Mouse (Mus musculus) intestine, embryonic 15.5 days (tissue): ENCODE measurements around the gene Taf9. TPM values are rescaled to one million over a fixed set of nuclear protein-coding genes. Genes with fewer than 3 reads are reported as not detected.
A peak's percentile ranks its signal among the peaks of the same experiment; 100 is the strongest.

Source experiments
- ATAC-seq: fragments of 200-750 bp; cut with Nextera tagmentation; 2 replicates; pipeline ENCODE4 v1.8.0; 2017; ENCODE audit warnings: moderate TSS enrichment, moderate library complexity
- H3K27ac ChIP-seq: fragments of 300-500 bp; sonication (generic); 2 replicates; pipeline ENCODE4 v1.5.1; 2015; ENCODE audit warnings: mild to moderate bottlenecking, inconsistent platforms
- H3K27me3 ChIP-seq: fragments of 300-500 bp; sonication (generic); replicated peaks from 2 replicates; pipeline ENCODE4 v1.6.1; 2015; ENCODE audit warnings: inconsistent platforms
- H3K36me3 ChIP-seq: fragments of 300-500 bp; sonication (generic); 2 replicates; pipeline ENCODE4 v1.6.1; 2015; ENCODE audit warnings: inconsistent platforms
- H3K4me1 ChIP-seq: fragments of 300-500 bp; sonication (generic); replicated peaks from 2 replicates; pipeline ENCODE4 v1.6.1; 2015; ENCODE audit warnings: inconsistent platforms
- H3K4me2 ChIP-seq: fragments of 300-500 bp; sonication (generic); replicated peaks from 2 replicates; pipeline ENCODE4 v1.6.1; 2015; ENCODE audit warnings: mild to moderate bottlenecking, inconsistent platforms
- H3K4me3 ChIP-seq: fragments of 300-500 bp; sonication (generic); replicated peaks from 2 replicates; pipeline ENCODE4 v1.5.1; 2015; ENCODE audit warnings: inconsistent platforms
- H3K9ac ChIP-seq: fragments of 300-500 bp; sonication (generic); 2 replicates; pipeline ENCODE4 v1.6.1; 2015; ENCODE audit warnings: inconsistent platforms
- H3K9me3 ChIP-seq: fragments of 300-500 bp; sonication (generic); 2 replicates; pipeline ENCODE4 v1.6.1; 2016; ENCODE audit warnings: inconsistent platforms
- WGBS: fragments of 180-500 bp; shearing (Covaris S2); methylation state at CpG from one replicate; pipeline ENCODE4 v1.1.7; 2015; 5-methylcytosine and 5-hydroxymethylcytosine counted together
- polyA plus RNA-seq: library from polyadenylated mRNA; unstranded; fragments of >200 nt; fragmentation: Nextera tagmentation; extraction: Ambion mirVana; gene quantifications from 2 replicates; pipeline ENCODE4 v1.2.1, GENCODE M21; 2015

Taf9 gene
- 5.7 and 9.1 TPM in 2 replicates for polyA plus RNA-seq

- Histone ChIP-seq H3K9ac (peak within 1 kb of the TSS; percentile 86), H3K4me3 (peak within 1 kb of the TSS; percentile 88), H3K36me3 (no peaks in the 10 kb centered on the region), H3K9me3 (no peaks in the 10 kb centered on the region), H3K4me2 (peak within 1 kb of the TSS; percentile 77), H3K4me1 (peaks cover 4% of the 10 kb centered on the region; the same call in 1 of the 2 replicates), H3K27me3 (no peaks in the 10 kb centered on the region), H3K27ac (peak within 1 kb of the TSS; percentile 95)
- WGBS: under 1% methylated on average over 56 of the region's 63 CpGs
- peak; percentile 78 for ATAC-seq
These were observed at the start of gene Taf9 for GRCm38 (mm10) chr13:100651439-100652186. TSS of gene Taf9 (plus strand) at chr13:100651579.

- no peaks in the 10 kb centered on the region for H3K4me1 ChIP-seq
- H3K9ac ChIP-seq: no peak overlapping the region
- ATAC-seq: peak; percentile 89
- 49% methylated on average over 5 of the region's 5 CpGs for WGBS
- peak overlapping the region; percentile 61 for H3K27ac ChIP-seq
- H3K27me3 ChIP-seq: no peaks in the 10 kb centered on the region
- H3K36me3 ChIP-seq: no peaks in the 10 kb centered on the region
- H3K4me3 ChIP-seq: no peak overlapping the region
- H3K9me3 ChIP-seq: no peaks in the 10 kb centered on the region
- no peak overlapping the region; the same call in 1 of the 2 replicates for H3K4me2 ChIP-seq
These were observed 49.0 kb upstream of the Taf9 start for GRCm38 (mm10) chr13:100602239-100602902.

GRCm38 (mm10) chr13:100603031-100603737 is 48.2 kb upstream of the Taf9 start:
- no peak for ATAC-seq
- H3K9ac ChIP-seq: no peak overlapping the region
- H3K27me3 ChIP-seq: no peaks in the 10 kb centered on the region
- no peaks in the 10 kb centered on the region for H3K36me3 ChIP-seq
- H3K27ac ChIP-seq: no peak overlapping the region; the same call in 1 of the 2 replicates
- no peak overlapping the region for H3K4me2 ChIP-seq
- no peaks in the 10 kb centered on the region for H3K4me1 ChIP-seq
- 87% methylated on average over 10 of the region's 10 CpGs for WGBS
- H3K4me3 ChIP-seq: no peak overlapping the region
- no peaks in the 10 kb centered on the region for H3K9me3 ChIP-seq

- Histone ChIP-seq H3K36me3 (no peaks in the 10 kb centered on the region), H3K4me2 (no peak overlapping the region), H3K9ac (no peak overlapping the region), H3K4me3 (no peak overlapping the region), H3K4me1 (no peaks in the 10 kb centered on the region), H3K9me3 (no peaks in the 10 kb centered on the region), H3K27me3 (no peaks in the 10 kb centered on the region), H3K27ac (no peak overlapping the region)
- WGBS: 91% methylated on average over 11 of the region's 11 CpGs
- ATAC-seq: no peak
These were observed 47.7 kb upstream of the Taf9 start for GRCm38 (mm10) chr13:100603738-100604095.

- ATAC-seq: peak; percentile 65
- 70% methylated on average over 1 of the region's 1 CpGs for WGBS
- H3K27ac ChIP-seq: no peak overlapping the region; the same call in 1 of the 2 replicates
These were observed 45.5 kb upstream of the Taf9 start for GRCm38 (mm10) chr13:100605845-100606244.

GRCm38 (mm10) chr13:100607756-100608155 is 43.6 kb upstream of the Taf9 start:
- no peak overlapping the region for H3K4me3 ChIP-seq
- no peaks in the 10 kb centered on the region for H3K27me3 ChIP-seq
- H3K4me1 ChIP-seq: no peaks in the 10 kb centered on the region
- 87% methylated on average over 8 of the region's 8 CpGs for WGBS
- no peak overlapping the region for H3K4me2 ChIP-seq
- H3K36me3 ChIP-seq: 0 out of 2 replicates have a peak, but pooled peaks cover 4% of the 10 kb centered on the region
- H3K9me3 ChIP-seq: no peaks in the 10 kb centered on the region
- no peak for ATAC-seq
- H3K9ac ChIP-seq: no peak overlapping the region
- H3K27ac ChIP-seq: no peak overlapping the region

More at GRCm38 (mm10) chr13:100605845-100606244, 45.5 kb upstream of the Taf9 start:
- Histone ChIP-seq H3K9me3 (no peaks in the 10 kb centered on the region), H3K27me3 (no peaks in the 10 kb centered on the region), H3K4me3 (no peak overlapping the region), H3K9ac (no peak overlapping the region), H3K4me2 (no peak overlapping the region), H3K4me1 (no peaks in the 10 kb centered on the region), H3K36me3 (no peaks in the 10 kb centered on the region)

GRCm38 (mm10) chr13:100611266-100611665 is 40.1 kb upstream of the Taf9 start:
- WGBS: 93% methylated on average over 13 of the region's 13 CpGs

GRCm38 (mm10) chr13:100612251-100612650 is 39.1 kb upstream of the Taf9 start:
- Histone ChIP-seq H3K36me3 (0 out of 2 replicates have a peak, but pooled peaks cover 4% of the 10 kb centered on the region), H3K4me1 (no peaks in the 10 kb centered on the region), H3K9me3 (no peaks in the 10 kb centered on the region), H3K27me3 (peaks cover 3% of the 10 kb centered on the region; the same call in 1 of the 2 replicates), H3K27ac (no peak overlapping the region), H3K4me2 (no peak overlapping the region), H3K9ac (no peak overlapping the region), H3K4me3 (no peak overlapping the region)
- 96% methylated on average over 10 of the region's 10 CpGs for WGBS
- ATAC-seq: no peak

More at GRCm38 (mm10) chr13:100611266-100611665, 40.1 kb upstream of the Taf9 start:
- no peak for ATAC-seq
- 0 out of 2 replicates have a peak, but pooled peaks cover 4% of the 10 kb centered on the region for H3K36me3 ChIP-seq
- H3K27me3 ChIP-seq: no peaks in the 10 kb centered on the region
- no peak overlapping the region for H3K9ac ChIP-seq
- H3K4me3 ChIP-seq: no peak overlapping the region
- H3K27ac ChIP-seq: no peak overlapping the region
- no peaks in the 10 kb centered on the region for H3K4me1 ChIP-seq
- no peaks in the 10 kb centered on the region for H3K9me3 ChIP-seq
- H3K4me2 ChIP-seq: no peak overlapping the region

GRCm38 (mm10) chr13:100612903-100613302 is 38.5 kb upstream of the Taf9 start:
- no peak overlapping the region for H3K27ac ChIP-seq
- H3K27me3 ChIP-seq: peaks cover 3% of the 10 kb centered on the region; the same call in 1 of the 2 replicates
- H3K4me1 ChIP-seq: no peaks in the 10 kb centered on the region
- no peak for ATAC-seq
- 55% methylated on average over 2 of the region's 2 CpGs for WGBS
- no peak overlapping the region for H3K9ac ChIP-seq
- no peaks in the 10 kb centered on the region for H3K9me3 ChIP-seq
- 0 out of 2 replicates have a peak, but pooled peaks cover 4% of the 10 kb centered on the region for H3K36me3 ChIP-seq
- no peak overlapping the region for H3K4me3 ChIP-seq
- H3K4me2 ChIP-seq: no peak overlapping the region

- Histone ChIP-seq H3K27me3 (peaks cover 3% of the 10 kb centered on the region; the same call in 1 of the 2 replicates), H3K4me1 (no peaks in the 10 kb centered on the region), H3K4me2 (peak within 1 kb of the TSS; percentile 81), H3K9ac (peak within 1 kb of the TSS; percentile 70), H3K36me3 (peaks cover 4% of the 10 kb centered on the region), H3K27ac (peak within 1 kb of the TSS; percentile 87), H3K4me3 (peak within 1 kb of the TSS; percentile 64), H3K9me3 (no peaks in the 10 kb centered on the region)
- WGBS: 3% methylated on average over 67 of the region's 77 CpGs
- peak; percentile 96 for ATAC-seq
These were observed 34.9 kb upstream of the Taf9 start, which contains the start of gene Marveld2 for GRCm38 (mm10) chr13:100616181-100617087. TSS of gene Marveld2 (minus strand) at chr13:100616971.

GRCm38 (mm10) chr13:100617583-100617982 is 33.8 kb upstream of the Taf9 start:
- H3K9me3 ChIP-seq: no peaks in the 10 kb centered on the region
- H3K4me1 ChIP-seq: no peaks in the 10 kb centered on the region
- no peak overlapping the region for H3K4me2 ChIP-seq
- WGBS: 83% methylated on average over 13 of the region's 13 CpGs
- no peak overlapping the region for H3K4me3 ChIP-seq
- H3K27ac ChIP-seq: no peak overlapping the region
- no peak overlapping the region for H3K9ac ChIP-seq
- peaks cover 4% of the 10 kb centered on the region for H3K36me3 ChIP-seq
- ATAC-seq: no peak
- peaks cover 3% of the 10 kb centered on the region; the same call in 1 of the 2 replicates for H3K27me3 ChIP-seq
